Mouse (Mus musculus) adrenal gland (tissue): ENCODE measurements around the gene Wfdc3.

ENCODE experiments used
- intact Hi-C: fragments of 180-260 bp; cut with DNase I; formaldehyde crosslinking; loops from one replicate; pipeline ENCODE4 v1.15.1; 2025

Wfdc3 gene

DNA sequence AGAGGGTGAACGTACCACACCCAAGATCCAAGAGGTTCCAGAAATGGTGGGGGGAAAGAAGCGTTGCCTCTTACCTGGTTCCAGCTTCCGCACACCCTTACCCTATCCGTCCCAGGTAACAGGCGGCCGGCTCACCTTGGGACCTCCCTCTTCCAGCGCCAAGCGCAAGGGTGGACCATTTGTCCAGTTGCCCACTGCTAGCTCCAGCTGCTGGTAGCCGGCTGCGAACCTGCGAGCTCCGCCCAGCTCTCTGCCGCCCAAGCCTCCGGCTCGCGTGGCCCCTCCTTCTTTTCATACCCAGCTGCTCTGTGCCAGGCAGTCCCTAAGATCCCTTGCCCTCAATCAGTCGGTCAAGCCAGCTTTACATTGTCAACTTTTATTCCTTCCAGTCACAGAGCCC is 31.1 kb upstream of the Wfdc3 start:
- intact Hi-C loops, result no loop called here

DNA sequence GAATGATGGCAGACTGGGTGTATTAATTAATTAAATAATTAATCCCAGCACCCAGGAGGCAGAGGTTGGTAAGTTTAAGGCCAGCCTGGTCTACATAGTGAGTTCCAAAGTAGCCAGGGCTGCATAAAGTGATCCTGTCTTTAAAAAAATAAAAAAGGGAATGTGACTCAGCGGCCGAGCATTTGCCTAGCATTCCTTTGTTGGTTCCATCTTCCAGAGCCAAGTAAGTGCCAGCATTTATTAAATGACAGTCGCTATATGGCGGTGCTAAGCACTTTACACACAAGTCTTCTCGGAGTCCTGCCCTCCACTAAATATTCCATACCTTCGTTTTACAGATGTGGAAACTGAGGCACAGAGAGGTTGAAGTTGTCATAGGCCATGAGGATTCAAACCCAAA is 30.4 kb upstream of the Wfdc3 start:
- intact Hi-C loops, result no loop called here

DNA sequence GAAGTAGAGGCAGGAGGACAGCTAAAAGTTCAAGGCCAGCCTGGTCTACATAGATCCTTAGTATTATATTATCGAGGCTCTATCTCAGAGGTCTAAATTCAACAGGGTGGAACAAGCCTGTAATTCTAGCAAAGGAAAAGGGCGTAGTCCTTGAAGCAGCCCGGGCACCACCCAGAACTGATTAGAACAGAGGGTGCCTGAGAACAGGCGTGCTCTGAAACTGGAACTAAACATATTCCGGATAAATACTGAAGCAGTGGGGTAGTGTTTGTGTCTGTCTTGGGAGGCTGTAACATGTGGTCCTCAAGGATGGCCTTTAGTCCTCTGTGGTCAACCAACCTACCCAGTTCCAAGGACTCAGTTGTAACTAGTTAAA is 28.2 kb upstream of the Wfdc3 start:
- intact Hi-C loops, result no loop called here

DNA sequence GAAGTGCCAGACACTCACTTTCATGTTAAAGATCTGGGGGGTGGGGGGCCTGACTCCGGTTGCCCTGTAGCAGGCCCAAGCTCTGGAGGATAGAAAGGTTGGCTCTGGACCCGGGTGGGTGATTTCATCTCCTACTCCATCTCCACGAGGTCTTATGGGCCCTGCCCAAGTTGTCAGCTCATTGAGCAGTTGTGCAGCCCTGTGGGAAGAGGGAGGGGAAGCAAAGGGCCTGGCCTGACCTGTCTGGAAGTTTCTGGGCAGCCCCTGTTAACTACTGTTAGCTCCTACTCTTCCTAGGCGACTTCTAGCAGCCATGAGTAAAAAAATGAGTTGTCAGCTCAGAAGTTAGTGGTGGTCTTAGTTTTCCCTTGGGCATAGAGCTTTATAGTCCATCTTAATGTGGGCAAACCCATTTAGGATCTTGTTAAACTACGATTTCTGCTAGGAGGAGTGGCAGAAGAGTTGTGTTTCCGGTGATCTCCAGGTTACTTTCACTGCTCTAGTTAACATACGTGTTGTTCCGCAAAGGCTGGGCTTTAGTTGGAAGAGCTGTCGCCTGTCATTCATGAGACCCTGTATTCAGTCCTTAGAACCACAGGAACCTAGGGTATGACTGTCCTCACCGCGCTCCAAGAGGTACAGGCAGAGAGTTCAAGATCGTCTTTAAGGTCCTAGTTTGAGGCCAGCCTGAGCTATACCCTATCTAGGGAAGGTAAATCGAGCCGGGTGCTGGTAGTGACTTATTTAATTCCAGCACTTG is 27.7 kb upstream of the Wfdc3 start:
- intact Hi-C loops, result no loop called here

DNA sequence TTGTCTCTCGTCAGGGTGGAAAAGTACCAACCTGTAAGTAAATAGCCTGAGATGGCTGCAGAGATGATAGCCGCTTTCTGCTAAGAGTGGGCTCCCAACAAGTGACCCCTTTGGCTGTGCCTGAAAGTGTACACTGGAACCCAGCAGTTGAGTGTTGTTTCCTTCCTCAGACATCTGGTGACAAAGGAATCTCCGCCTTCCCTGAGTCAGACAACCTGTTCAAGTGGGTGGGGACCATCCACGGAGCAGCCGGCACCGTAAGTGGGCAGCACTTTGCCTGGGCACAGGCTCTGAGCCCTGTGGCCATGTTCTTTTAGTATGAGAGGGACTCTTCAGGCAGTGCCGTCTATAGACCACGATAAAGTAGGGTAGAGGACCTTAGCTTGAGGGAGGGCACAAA is 25.4 kb upstream of the Wfdc3 start:
- intact Hi-C loops, result no loop called here

DNA sequence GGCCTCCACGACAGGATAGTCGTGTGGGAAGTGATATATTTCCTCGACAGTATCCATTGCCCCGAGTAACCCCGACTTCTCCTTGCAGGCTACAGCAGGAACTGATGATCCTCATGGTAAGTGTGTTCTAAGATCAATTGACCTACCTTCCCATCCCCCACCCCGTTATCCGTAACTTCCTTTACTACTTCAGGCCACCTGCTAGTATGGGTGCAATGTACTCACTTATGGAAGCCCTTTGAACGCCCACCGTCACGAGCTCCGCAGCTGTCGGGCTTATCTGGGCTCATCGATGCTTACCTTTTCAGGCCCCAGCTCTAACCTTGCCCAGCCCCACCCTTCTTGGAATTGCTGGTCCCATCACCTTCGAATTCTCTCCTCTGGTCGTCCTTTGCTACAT is 24.5 kb upstream of the Wfdc3 start:
- intact Hi-C loops, result no loop called here

DNA sequence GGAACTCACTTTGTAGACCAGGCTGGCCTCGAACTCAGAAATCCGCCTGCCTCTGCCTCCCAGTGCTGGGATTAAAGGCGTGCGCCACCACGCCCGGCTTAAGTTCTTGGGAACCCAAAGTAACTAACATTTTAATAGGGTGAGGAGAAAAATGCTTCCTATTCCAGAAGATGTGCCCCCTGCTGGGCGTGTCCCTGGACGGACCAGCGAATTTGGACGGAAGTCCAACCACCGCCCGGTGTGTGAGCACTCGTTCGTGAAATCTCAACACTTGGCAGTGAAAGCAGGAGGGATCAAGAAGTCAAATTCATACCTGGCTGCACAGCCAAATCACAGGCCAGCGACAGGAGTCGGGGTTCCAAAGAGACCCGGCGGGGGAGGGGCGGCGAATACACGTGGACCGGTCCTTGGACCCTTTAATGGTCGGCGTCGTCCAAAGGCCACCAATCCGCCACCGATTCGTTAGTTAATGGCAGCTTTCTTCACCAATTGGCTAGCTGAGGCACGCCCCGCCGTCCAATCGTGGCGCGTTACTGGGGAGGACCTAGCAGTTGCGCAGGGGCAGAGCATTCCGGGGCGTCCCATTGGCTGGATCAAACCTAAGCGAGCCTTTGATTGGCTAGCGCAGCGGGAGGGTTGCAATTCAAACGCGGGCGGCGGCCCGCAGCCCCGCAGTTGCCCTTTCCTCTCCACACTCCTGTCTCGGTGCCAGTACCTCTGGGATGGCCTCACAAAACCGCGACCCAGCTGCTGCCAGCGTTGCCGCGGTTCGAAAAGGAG is 23.7 kb upstream of the Wfdc3 start, which contains the start of gene Ube2c:
Gene Ube2c (plus strand): TSS at position 641 of the 780 bp plus-strand sequence.
- intact Hi-C loops, result no loop called here

DNA sequence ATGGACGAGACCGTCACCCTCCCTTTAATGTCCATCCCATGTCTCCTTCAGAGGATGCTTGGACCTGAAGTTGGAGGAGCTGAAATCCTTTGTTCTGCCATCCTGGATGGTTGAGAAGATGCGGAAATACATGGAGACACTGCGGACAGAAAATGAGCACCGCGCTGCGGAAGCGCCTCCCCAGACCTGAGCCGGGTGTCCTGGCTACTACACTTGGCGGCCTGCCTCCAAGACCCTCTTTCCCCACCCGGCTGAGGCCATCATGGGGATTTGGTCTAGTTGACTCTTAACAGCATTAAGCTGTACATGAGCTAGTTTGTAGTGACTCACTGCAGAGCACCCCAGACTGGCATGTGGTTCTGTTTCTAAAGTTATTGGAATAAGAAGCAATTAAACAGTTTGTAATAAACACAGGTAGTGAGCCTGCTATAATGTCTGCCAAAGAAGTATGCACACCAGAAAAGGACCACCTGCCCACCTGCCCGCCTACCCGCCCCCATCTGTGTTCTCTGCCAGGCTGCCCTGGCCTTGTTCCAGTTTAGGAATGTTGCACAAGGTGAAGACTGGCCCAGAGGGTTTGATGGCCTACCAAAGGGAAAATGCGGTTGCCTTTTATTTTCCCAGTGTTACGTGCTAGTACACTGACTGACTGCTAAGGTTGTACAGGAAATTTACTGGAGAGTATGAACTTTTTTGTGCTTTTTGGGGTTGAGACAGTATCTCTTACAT is 22.2 kb upstream of the Wfdc3 start:
- intact Hi-C loops, result no loop called here

DNA sequence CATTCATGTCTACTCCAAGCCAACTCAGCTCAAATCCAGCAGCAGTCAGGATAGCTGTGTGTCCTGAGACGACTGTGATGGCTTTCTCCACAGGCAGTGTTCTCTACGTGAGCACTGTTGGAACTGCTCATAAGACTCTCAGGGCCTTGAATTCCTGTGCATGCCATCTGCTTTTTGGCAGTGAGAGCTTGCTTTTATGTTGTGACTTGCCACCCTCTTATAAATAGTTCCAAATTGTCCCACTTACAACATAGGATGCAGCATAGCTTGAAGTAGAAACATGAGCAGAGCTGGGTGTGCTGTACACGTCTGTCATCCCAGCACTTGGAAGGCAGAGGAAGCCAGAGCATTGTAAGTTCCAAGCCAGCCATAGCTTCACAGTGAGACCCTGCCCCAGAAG is 20.1 kb upstream of the Wfdc3 start:
- intact Hi-C loops, result no loop called here

DNA sequence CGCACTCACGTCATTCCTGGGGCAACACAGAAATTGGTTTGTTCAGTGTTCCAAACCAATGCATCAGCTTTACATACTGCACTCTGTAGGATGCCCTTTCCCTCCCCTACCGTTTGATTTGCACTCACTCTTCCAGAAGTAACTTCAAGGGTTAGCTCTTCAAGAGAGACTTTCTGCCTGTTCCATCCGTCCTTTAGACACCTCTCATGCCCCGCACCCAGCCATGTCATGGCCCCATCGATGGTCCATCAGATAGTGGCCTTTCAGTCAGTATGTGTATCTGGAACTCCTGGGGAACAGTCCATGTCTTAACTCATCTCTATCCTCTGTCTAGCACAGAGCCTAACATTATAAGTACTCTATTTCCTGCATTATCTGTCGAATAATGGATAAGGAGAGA is 16.9 kb upstream of the Wfdc3 start:
- intact Hi-C loops, result no loop called here

DNA sequence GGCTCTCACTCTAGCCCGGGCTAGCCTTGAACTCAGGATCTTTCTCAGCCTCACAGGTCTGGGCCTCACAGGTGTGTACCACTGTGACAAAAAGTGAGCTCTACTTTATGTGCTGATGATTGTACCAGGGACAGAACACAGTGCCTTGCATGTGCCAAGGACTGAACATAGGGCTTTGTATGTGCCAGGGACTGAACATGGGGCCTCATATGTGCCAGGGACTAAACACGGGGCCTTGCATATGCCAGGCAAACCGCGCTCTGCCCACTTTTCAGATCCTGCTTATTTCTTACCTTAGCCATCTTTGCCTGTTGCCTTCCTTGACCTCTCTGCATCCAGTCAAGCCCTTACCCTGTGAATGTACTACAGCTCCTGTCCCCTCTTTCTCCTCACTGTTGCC is 16.2 kb upstream of the Wfdc3 start:
- intact Hi-C loops, result no loop called here

DNA sequence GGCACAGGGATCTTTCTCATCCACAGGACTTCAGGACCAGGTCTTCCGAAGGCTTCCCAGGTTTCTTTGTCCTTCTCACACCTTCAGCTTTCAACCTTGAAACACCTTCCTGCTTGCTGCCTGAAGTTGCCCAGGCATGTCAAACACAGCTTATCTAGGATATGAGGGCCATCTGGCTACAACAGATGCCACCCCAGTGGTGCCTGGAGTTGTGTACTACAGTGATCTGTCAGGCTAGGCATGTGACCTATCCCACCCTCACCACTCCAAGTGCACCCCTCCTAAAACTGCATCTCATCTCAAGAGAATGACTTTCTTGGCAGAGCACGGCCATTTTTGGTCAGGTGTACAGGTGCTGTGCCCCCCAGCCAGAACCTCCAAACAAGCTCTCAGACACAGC is 15.8 kb upstream of the Wfdc3 start:
- intact Hi-C loops, result no loop called here

DNA sequence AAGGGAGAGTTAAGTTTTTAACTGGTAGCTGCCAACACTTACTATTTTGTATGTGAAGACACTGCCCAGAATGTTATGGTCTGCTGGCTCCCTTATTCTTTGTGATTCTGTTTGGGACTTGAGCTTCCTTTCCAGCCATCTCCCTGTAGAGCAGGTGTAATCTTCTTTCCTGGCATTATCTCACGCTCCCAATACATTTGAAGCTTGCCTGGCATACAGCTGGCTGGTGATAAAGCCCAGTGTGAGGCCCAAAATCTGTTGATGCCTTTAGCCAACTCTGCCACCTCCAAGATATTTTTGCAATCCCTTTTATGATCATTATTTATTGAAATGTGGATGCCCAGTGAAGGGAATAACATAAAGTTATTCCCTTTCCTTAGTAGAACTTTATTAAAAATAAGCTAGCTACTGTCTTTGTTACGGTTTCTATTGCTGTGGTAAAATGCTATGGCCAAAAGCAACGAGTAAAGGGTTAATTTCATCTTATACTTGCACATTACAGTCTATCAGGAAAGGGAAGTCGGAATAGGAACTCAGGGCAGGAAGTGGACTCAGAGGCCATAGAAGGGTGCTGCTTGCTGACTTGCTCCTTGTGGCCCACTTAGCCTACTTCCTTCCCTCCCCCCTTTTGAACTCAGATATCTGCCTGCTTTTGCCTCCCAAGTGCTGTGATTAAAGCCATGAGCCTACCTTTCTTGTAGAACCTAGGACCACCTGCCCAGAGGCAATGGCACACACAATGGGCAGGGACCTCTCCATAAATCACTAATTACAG is 14.5 kb upstream of the Wfdc3 start:
- intact Hi-C loops, result no loop called here

DNA sequence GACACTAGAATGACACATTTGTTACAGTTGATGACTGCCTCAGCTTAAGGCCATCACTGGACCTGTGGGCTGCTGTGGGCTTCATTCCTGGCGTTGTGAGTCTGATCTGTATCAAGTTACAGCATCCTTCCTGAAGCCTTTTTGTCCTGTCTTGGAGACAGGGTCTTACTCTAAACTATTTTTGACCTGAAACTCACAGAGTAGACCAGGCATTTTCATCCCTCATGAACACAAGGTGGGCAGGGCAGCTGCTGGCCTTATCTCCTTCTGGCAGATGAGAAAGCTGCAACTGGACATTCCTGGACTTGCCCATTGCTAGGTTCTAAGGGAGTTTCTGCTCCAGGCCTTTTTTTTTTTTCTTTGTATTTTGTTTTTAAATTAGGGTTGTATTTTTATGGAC is 13.0 kb upstream of the Wfdc3 start:
- intact Hi-C loops, result no loop called here

DNA sequence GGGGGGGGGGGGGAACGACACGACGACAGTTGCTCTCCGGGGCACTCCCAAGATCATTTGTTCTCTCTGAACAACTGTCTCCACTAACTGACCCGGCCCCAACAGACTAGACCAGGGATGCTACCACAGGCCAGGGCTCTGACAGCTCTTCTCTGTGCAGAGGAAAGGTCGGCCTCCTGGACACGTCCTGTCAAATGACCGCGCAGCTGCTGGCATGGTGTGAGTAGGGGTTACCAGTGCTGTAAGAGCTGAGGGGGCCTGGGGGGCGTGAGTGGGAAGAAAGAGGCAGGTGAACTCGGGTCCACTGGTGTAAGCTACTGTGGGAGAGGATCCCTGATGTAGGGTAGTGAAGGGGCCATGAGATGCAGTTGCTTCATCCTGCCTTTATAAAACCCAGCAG is 12.1 kb upstream of the Wfdc3 start:
- intact Hi-C loops, result no loop called here

DNA sequence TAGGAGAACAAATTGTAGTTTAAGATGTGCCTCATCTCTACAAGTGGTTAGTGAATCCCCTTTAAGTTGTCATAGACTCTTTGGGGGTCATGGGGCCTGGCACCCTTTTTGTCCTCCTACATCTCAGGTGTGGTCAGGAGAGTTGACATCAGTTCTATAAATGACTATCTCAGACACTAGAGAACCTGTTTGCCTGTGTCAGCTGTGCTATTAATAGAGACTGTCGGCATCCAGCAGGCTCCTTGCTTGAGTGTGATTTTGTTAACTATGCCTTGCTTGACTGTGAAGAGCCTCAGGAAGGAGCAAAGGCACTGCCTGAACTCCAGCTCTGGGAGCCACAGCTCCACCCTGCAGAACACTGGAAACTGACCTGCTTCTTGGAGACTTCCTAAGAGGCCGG is 9.1 kb upstream of the Wfdc3 start:
- intact Hi-C loops, result no loop called here

DNA sequence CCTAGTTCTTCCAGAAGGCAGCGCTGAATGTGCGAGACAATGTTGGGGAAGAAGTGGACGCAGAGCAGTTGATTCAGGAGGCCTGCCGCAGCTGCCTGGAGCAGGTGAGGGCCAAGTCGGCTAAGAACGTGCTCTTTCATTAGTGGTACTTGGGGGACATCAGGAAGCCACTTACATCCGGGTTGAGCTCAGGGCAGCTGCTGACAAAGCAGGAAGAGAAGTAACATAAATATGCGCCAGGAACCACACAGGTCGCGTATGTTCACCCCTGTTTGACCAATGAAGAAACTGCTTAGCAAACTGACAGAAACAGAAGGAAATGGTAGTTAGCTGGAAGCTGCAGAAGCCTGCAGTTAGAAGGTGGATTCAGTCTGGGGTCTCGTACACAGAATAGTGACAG is 8.4 kb upstream of the Wfdc3 start:
- intact Hi-C loops, result no loop called here

DNA sequence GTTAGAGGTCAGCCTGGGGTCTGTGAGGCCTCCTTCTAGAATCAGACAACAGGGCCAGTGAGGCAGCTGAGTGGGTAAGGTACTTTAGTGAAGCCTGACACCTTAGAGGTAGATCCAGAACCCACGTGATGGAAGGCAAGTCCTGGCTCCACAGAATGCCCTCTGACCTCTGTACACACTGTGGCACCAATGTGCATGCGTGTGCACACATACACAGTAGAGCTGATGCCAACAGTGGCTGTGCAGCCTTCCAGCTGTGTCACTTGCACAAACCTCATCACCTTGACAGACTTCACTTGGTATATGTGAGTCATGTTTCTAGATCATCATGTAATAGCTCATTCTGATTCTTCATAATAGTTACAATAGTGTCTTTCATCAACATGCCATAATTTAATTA is 6.7 kb upstream of the Wfdc3 start:
- intact Hi-C loops, result no loop called here

DNA sequence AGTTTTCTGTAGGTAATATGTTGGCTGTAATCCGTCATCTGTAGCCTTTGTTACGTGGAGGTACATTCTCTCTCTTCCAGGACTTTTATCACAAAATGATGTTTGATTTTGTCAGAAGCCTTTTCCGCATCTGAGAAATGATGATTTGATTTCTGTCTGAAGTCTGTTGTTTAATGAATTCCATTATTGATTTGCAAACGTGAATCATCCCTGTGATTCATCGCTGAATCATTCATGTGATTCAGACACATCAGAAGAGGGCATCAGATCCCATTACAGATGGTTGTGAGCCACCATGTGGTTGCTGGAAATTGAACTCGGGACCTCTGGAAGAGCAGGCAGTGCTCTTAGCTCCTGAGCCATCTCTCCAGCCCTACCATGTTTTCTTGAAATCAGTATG is 3.3 kb upstream of the Wfdc3 start:
- intact Hi-C loops, result loop anchor here (5.0 kb wide), 1 partner anchor 38 kb away; the partner anchor contains the start of gene Snx21

DNA sequence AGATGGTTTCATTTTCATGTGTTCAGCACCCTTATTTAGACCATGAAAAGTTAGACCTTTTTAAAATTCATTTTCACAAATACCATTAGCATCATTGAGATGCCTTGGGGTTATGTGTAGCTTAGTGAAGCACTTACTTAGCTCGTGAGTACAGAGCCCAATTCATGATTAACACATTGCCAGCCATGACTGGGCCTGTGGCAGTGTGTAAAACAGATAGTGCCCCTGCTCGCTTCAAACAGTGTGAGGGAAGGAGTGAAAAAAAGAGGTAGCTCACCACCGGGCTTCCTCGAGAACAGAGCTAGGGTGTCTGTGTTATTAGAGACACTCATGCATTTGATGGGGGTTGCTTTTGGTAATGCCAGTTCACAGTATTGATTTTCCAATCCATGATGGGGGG is 2.5 kb upstream of the Wfdc3 start:
- intact Hi-C loops, result loop anchor here (5.0 kb wide), 1 partner anchor 39 kb away; the partner anchor contains the start of gene Snx21

DNA sequence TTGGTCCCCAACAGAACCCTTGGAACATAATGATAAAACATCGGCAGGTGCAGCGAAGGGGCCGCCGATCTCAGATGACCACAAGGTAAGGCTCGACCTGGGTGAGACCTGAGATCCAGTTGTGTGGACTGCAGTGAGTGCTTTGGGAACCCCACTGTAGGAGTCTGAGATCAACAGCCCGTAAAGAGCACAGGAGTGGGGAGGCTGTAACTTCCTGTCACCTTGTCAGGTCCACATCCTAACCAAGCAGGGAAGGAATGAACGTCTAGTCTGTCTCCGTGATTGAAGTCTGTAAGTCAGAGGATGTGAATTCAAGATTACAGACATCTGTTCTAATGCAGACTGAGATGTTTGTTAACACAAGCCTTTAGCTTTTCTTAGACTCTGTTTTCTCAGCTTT is 962 bp upstream of the Wfdc3 start:
- intact Hi-C loops, result loop anchor here (5.0 kb wide), 1 partner anchor 41 kb away; the partner anchor contains the start of gene Snx21
